Mouse (Mus musculus) cortical plate, adult 2 months (tissue): Measurements from ENCODE around the gene Gm42417. TPM values are rescaled to one million over a fixed set of nuclear protein-coding genes. Genes with fewer than 3 reads are reported as not detected.
A peak's percentile ranks its signal among the peaks of the same experiment; 100 is the strongest.

Experiments used
- H3K27ac ChIP-seq: fragments of 200-500 bp; 2 replicates; pipeline ENCODE4 v1.5.1; 2012; ENCODE audit warnings: low read length, control low read depth, inconsistent platforms; ENCODE audit not compliant: insufficient read depth
- H3K4me1 ChIP-seq: fragments of 200-500 bp; 2 replicates; pipeline ENCODE4 v1.6.1; 2011; ENCODE audit warnings: low read length; ENCODE audit not compliant: control insufficient read depth, insufficient read depth
- H3K4me3 ChIP-seq: fragments of 200-500 bp; 2 replicates; pipeline ENCODE4 v1.5.1; 2011; ENCODE audit warnings: mild to moderate bottlenecking, low read length, control low read depth; ENCODE audit not compliant: insufficient read depth
- CTCF ChIP-seq: fragments of 200-500 bp; IDR thresholded peaks from 2 replicates; pipeline ENCODE4 v1.5.1; 2011; ENCODE audit warnings: mild to moderate bottlenecking, control low read depth, low read length; ENCODE audit not compliant: insufficient read depth; ENCODE audit errors: extremely low read depth
- POLR2A ChIP-seq: fragments of 200-500 bp; IDR thresholded peaks from 2 replicates; pipeline ENCODE4 v1.6.1; 2011; ENCODE audit warnings: mild to moderate bottlenecking, low read length, control low read depth; ENCODE audit not compliant: insufficient read depth; ENCODE audit errors: extremely low read depth
- polyA plus RNA-seq: library from polyadenylated mRNA; depleted of rRNA; stranded (reverse); fragments of >200 nt; gene quantifications from 2 replicates; pipeline ENCODE4 v1.2.3, GENCODE M21; 2012

The Gm42417 gene
- polyA plus RNA-seq, 1 experiment = 0.04 TPM

- peak within 1 kb of the TSS; percentile 42 for H3K4me3 ChIP-seq
- peak; percentile 73 for TF ChIP-seq POLR2A
- TF ChIP-seq CTCF = peak; percentile 36
- H3K27ac ChIP-seq = peak within 1 kb of the TSS; percentile 97
- H3K4me1 ChIP-seq = no peaks in the 10 kb centered on the region
These were observed 27.8 kb downstream of the Gm42417 start, which contains the start of gene Cnnm3 for GRCm38 (mm10) chr1:36511289-36512021. TSS of gene Cnnm3 (plus strand) at chr1:36511867.

GRCm38 (mm10) chr1:36508238-36508637, 31.0 kb downstream of the Gm42417 start:
- H3K4me3 ChIP-seq = no peak overlapping the region
- H3K4me1 ChIP-seq = no peaks in the 10 kb centered on the region
- TF ChIP-seq POLR2A (no peak), CTCF (no peak)
- H3K27ac ChIP-seq = no peak overlapping the region

GRCm38 (mm10) chr1:36501261-36501660, 38.0 kb downstream of the Gm42417 start:
- TF ChIP-seq CTCF (peak; percentile 94), POLR2A (no peak)
- H3K4me1 ChIP-seq = no peaks in the 10 kb centered on the region
- no peak overlapping the region for H3K27ac ChIP-seq
- H3K4me3 ChIP-seq = no peak overlapping the region

GRCm38 (mm10) chr1:36497312-36497711, 41.9 kb downstream of the Gm42417 start:
- H3K4me3 ChIP-seq = no peak overlapping the region

GRCm38 (mm10) chr1:36496719-36497118, 42.5 kb downstream of the Gm42417 start:
- Histone ChIP-seq H3K4me3 (no peak overlapping the region), H3K4me1 (no peaks in the 10 kb centered on the region)
- no peak for TF ChIP-seq POLR2A
- peak; percentile 53 for TF ChIP-seq CTCF

More at GRCm38 (mm10) chr1:36497312-36497711, 41.9 kb downstream of the Gm42417 start:
- Histone ChIP-seq H3K4me1 (no peaks in the 10 kb centered on the region), H3K27ac (no peak overlapping the region)
- TF ChIP-seq POLR2A (no peak), CTCF (no peak)

GRCm38 (mm10) chr1:36493299-36493698, 45.9 kb downstream of the Gm42417 start:
- Histone ChIP-seq H3K4me3 (no peak overlapping the region), H3K27ac (no peak overlapping the region), H3K4me1 (no peaks in the 10 kb centered on the region)
- no peak for TF ChIP-seq CTCF
- no peak for TF ChIP-seq POLR2A

More at GRCm38 (mm10) chr1:36496719-36497118, 42.5 kb downstream of the Gm42417 start:
- H3K27ac ChIP-seq = no peak overlapping the region

- Histone ChIP-seq H3K4me1 (no peaks in the 10 kb centered on the region), H3K27ac (no peak overlapping the region), H3K4me3 (no peak overlapping the region)
- TF ChIP-seq POLR2A (no peak), CTCF (0 out of 2 replicates have a peak, but pooled peaks have one; percentile 15)
These were observed 46.7 kb downstream of the Gm42417 start for GRCm38 (mm10) chr1:36492416-36493139.

- H3K4me3 ChIP-seq = no peak overlapping the region
- no peaks in the 10 kb centered on the region for H3K4me1 ChIP-seq
- TF ChIP-seq POLR2A (no peak), CTCF (no peak)
- no peak overlapping the region for H3K27ac ChIP-seq
These were observed 49.6 kb downstream of the Gm42417 start for GRCm38 (mm10) chr1:36489661-36490060.

GRCm38 (mm10) chr1:36487111-36487510, 52.1 kb downstream of the Gm42417 start:
- H3K4me1 ChIP-seq = no peaks in the 10 kb centered on the region
- no peak for TF ChIP-seq POLR2A
- TF ChIP-seq CTCF = no peak
- no peak overlapping the region for H3K4me3 ChIP-seq
- H3K27ac ChIP-seq = no peak overlapping the region
